Mouse (Mus musculus) stomach, embryonic 14.5 days (tissue): Measurements from ENCODE around the gene Phc1. TPM values are rescaled to one million over a fixed set of nuclear protein-coding genes. Genes with fewer than 3 reads are reported as not detected.
"Not testable (repeated sequence)": the region's sequence is repeated elsewhere in the genome, so short reads cannot be mapped to it uniquely, and the experiment has no call there.

Experiments used
- ATAC-seq: fragments of 200-750 bp; cut with Nextera tagmentation; 2 replicates; pipeline ENCODE4 v1.8.0; 2017; ENCODE audit warnings: low read depth, moderate TSS enrichment; ENCODE audit not compliant: insufficient number of reproducible peaks, insufficient read depth, low FRiP score
- H3K27ac ChIP-seq: fragments of 300-500 bp; sonication (generic); 2 replicates; pipeline ENCODE4 v1.5.1; 2014; ENCODE audit warnings: mild to moderate bottlenecking, low read length, moderate library complexity, mixed read lengths
- H3K27me3 ChIP-seq: fragments of 300-500 bp; sonication (generic); 2 replicates; pipeline ENCODE4 v1.6.1; 2014; ENCODE audit warnings: low read length, control low read depth, mixed read lengths; ENCODE audit not compliant: control insufficient read depth, insufficient read depth
- H3K36me3 ChIP-seq: fragments of 300-500 bp; sonication (generic); 2 replicates; pipeline ENCODE4 v1.6.1; 2014; ENCODE audit warnings: mild to moderate bottlenecking, control low read depth, low read length, moderate library complexity, mixed read lengths; ENCODE audit not compliant: control insufficient read depth, insufficient read depth
- H3K4me1 ChIP-seq: fragments of 300-500 bp; sonication (generic); 2 replicates; pipeline ENCODE4 v1.6.1; 2014; ENCODE audit warnings: low read length, control low read depth, mixed read lengths; ENCODE audit not compliant: control insufficient read depth, insufficient read depth
- H3K4me2 ChIP-seq: fragments of 300-500 bp; sonication (generic); replicated peaks from 2 replicates; pipeline ENCODE4 v1.6.1; 2014; ENCODE audit warnings: low read depth, low read length, control low read depth
- H3K4me3 ChIP-seq: fragments of 300-500 bp; sonication (generic); 2 replicates; pipeline ENCODE4 v1.5.1; 2014; ENCODE audit warnings: low read depth, low read length, control low read depth
- H3K9ac ChIP-seq: fragments of 300-500 bp; sonication (generic); replicated peaks from 2 replicates; pipeline ENCODE4 v1.6.1; 2014; ENCODE audit warnings: low read depth, mild to moderate bottlenecking, control low read depth, low read length, moderate library complexity, mixed read lengths
- H3K9me3 ChIP-seq: fragments of 300-500 bp; sonication (generic); 2 replicates; pipeline ENCODE4 v1.6.1; 2016; ENCODE audit warnings: low read depth, low read length, control low read depth; ENCODE audit not compliant: control insufficient read depth
- WGBS: fragments of 180-500 bp; shearing (Covaris S2); extraction: QIAGEN DNeasy Blood & Tissue Kit; methylation state at CpG from one replicate; pipeline ENCODE4 v1.1.7; 2014; 5-methylcytosine and 5-hydroxymethylcytosine counted together
- polyA plus RNA-seq: library from polyadenylated mRNA; unstranded; fragments of >200 nt; fragmentation: Nextera tagmentation; extraction: Ambion mirVana; gene quantifications from 2 replicates; pipeline ENCODE4 v1.2.1, GENCODE M21; 2014

Gene Phc1
- 23.4 and 25.9 TPM in 2 replicates for polyA plus RNA-seq

DNA sequence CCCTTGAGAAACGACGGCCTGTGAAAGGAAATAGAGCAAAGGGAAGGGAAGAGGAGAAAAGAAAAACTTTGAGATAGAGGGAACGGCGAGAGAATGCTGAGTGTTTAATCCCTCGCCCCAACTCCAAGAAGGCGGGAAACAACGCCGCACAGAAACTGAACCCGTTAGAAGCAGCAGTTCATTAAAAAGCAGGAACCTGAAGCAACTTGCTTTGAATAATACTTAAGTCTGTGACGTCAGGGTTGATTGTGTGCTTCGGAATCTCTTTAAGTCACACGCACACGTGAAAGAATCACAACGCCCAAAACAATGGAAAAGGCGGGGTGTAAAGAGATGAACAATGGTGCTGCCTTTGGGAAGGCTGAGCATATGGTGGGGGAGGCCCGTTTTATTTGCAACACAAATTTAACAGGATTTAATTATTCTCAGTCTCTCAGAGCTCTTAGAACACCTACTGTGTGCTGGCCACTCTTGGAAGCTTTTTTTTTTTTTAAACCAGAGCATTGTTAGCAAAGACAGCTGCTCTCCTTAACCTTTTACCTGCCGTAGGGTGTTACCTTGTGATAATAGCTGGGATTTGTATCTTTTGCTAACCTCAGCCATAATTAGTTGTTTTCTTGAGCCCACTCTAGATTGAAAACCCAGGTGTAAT lies at the start of gene Phc1:
Phc1 (minus strand) TSS at position 213 of the 652 bp plus-strand sequence.
- 2% methylated on average over 17 of the region's 17 CpGs for WGBS
- ATAC-seq, result 0 out of 2 replicates have a peak, but pooled peaks have one; percentile 3
- H3K36me3 ChIP-seq, result no peaks in the 10 kb centered on the region; the same call in 1 of the 2 replicates
- H3K27ac ChIP-seq, result peak within 1 kb of the TSS; percentile 96
- H3K4me3 ChIP-seq, result peak within 1 kb of the TSS; percentile 71
- H3K27me3 ChIP-seq, result no peaks in the 10 kb centered on the region
- H3K4me1 ChIP-seq, result peaks cover 20% of the 10 kb centered on the region; the same call in 1 of the 2 replicates
- H3K9me3 ChIP-seq, result no peaks in the 10 kb centered on the region
- peak within 1 kb of the TSS; percentile 58 for H3K4me2 ChIP-seq
- peak within 1 kb of the TSS; percentile 61 for H3K9ac ChIP-seq

- H3K27ac ChIP-seq, H3K36me3 ChIP-seq, ATAC-seq, H3K9ac ChIP-seq, H3K4me3 ChIP-seq, H3K9me3 ChIP-seq, H3K4me2 ChIP-seq, H3K4me1 ChIP-seq, H3K27me3 ChIP-seq: not testable (repeated sequence)
- WGBS, result 81% methylated on average over 3 of the region's 3 CpGs
Observed at GRCm38 (mm10) chr6:122389986-122390385, 49.6 kb upstream of the Phc1 start.

DNA sequence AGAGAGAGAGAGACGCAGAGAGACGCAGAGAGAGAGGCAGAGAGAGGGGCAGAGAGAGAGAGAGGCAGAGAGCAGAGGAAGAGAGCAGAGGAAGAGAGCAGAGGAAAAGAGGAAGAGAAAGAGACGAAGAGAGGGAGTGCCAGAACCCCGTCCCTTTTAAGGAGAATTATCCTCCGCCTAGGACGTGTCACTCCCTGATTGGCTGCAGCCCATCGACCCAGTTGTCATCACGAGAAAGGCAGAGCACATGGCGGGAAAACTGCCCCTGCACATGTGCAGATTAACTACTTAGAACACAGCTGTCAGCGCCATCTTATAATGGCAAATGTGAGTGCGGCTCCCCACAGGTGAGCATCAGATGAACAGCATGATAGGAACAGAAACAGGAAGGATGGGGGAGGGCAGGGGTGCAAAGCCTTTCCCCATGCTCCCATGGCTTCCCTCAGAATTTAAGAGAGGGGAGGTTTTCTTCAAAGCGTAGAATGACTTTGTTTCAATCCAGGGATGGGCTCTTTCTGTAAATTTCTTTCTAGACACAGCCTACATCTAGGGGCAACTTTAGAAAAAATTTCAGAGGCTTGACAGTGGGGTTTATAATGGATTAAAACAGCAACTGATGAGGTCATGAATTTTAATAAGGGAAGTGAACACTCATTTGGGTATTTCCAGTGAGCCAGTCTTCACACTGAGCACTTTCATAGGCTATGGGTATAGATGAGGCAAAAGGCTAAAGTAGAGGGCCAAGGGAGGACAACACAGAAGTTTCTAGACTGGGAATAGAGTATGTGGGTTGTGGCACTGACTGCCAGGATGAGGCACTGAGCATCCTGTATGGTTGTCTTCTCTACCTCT lies 47.0 kb upstream of the Phc1 start:
- H3K9ac ChIP-seq, H3K27ac ChIP-seq, H3K27me3 ChIP-seq, H3K4me3 ChIP-seq, H3K36me3 ChIP-seq, H3K4me2 ChIP-seq, H3K9me3 ChIP-seq, H3K4me1 ChIP-seq, ATAC-seq: not testable (repeated sequence)
- WGBS, result 85% methylated on average over 12 of the region's 12 CpGs

GRCm38 (mm10) chr6:122385724-122386123 lies 45.4 kb upstream of the Phc1 start:
- Histone ChIP-seq H3K27ac (no peak overlapping the region), H3K27me3 (no peaks in the 10 kb centered on the region), H3K9me3 (no peaks in the 10 kb centered on the region), H3K4me3 (no peak overlapping the region), H3K4me1 (no peaks in the 10 kb centered on the region), H3K4me2 (no peak overlapping the region), H3K9ac (no peak overlapping the region), H3K36me3 (no peaks in the 10 kb centered on the region)
- 69% methylated on average over 5 of the region's 5 CpGs for WGBS
- ATAC-seq, result no peak

DNA sequence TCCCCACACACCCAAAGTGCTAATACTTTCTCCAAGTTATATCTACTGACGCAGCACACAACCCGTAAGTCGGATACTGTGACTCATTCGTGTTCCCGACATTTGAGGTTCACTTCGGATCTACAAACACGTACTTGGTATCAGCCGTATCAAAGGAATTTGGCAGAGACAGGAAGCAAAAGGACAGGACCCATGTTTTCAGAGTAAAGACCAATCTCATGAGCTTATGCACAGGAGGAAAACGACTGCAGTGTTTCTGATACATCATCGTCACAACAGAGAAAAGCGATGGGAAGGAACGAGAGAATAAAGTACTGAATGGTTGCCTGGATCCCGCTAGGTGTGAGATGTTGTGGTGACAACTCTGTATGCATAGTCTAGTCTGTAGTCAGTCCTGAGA lies 44.5 kb upstream of the Phc1 start:
- no peaks in the 10 kb centered on the region for H3K4me1 ChIP-seq
- no peak overlapping the region for H3K27ac ChIP-seq
- ATAC-seq, result no peak
- H3K9ac ChIP-seq, result no peak overlapping the region
- 87% methylated on average over 13 of the region's 13 CpGs for WGBS
- no peaks in the 10 kb centered on the region for H3K9me3 ChIP-seq
- no peaks in the 10 kb centered on the region for H3K36me3 ChIP-seq
- no peak overlapping the region for H3K4me2 ChIP-seq
- H3K27me3 ChIP-seq, result no peaks in the 10 kb centered on the region
- H3K4me3 ChIP-seq, result no peak overlapping the region

GRCm38 (mm10) chr6:122383211-122383610 lies 42.9 kb upstream of the Phc1 start:
- Histone ChIP-seq H3K36me3 (no peaks in the 10 kb centered on the region), H3K9me3 (no peaks in the 10 kb centered on the region), H3K4me1 (no peaks in the 10 kb centered on the region), H3K27me3 (no peaks in the 10 kb centered on the region), H3K27ac (no peak overlapping the region), H3K4me2 (no peak overlapping the region), H3K9ac (no peak overlapping the region), H3K4me3 (no peak overlapping the region)
- ATAC-seq, result no peak
- WGBS, result 79% methylated on average over 5 of the region's 5 CpGs

DNA sequence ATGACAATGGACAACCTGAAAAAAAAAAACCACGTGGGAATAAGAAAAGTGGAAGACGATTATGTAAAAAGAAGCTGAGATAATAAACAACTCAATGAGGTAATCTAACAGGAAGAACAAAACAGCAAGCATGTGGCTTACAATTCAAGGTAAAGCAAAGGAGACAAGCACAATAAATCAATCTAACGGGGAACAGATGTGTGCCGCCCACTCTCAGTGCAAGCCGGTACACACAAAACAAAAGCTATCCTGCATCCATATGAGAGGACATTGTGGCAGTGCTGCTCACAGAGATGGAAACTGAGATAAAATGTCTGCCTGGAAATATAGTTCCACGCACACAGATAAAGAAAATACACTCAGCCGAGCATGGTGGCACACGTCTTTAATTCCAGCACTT lies 41.7 kb upstream of the Phc1 start:
- H3K4me2 ChIP-seq, result no peak overlapping the region
- no peak overlapping the region for H3K4me3 ChIP-seq
- no peak for ATAC-seq
- H3K36me3 ChIP-seq, result no peaks in the 10 kb centered on the region
- no peak overlapping the region for H3K9ac ChIP-seq
- no peaks in the 10 kb centered on the region for H3K27me3 ChIP-seq
- H3K4me1 ChIP-seq, result no peaks in the 10 kb centered on the region
- no peaks in the 10 kb centered on the region for H3K9me3 ChIP-seq
- WGBS, result 80% methylated on average over 8 of the region's 8 CpGs
- H3K27ac ChIP-seq, result no peak overlapping the region

GRCm38 (mm10) chr6:122368245-122368644 lies 27.9 kb upstream of the Phc1 start:
- Histone ChIP-seq H3K36me3 (no peaks in the 10 kb centered on the region), H3K27ac (no peak overlapping the region), H3K4me2 (no peak overlapping the region), H3K9ac (no peak overlapping the region), H3K9me3 (no peaks in the 10 kb centered on the region), H3K4me1 (no peaks in the 10 kb centered on the region), H3K4me3 (no peak overlapping the region), H3K27me3 (no peaks in the 10 kb centered on the region)
- 77% methylated on average over 3 of the region's 3 CpGs for WGBS
- no peak for ATAC-seq
